Mouse (Mus musculus) ES-Bruce4 (cell line): ENCODE data around the gene Ifitm3. TPM values are rescaled to one million over a fixed set of nuclear protein-coding genes. Genes with fewer than 3 reads are reported as not detected.

ENCODE experiments used
- H3K27ac ChIP-seq: 2 replicates; pipeline ENCODE4 v1.5.1; 2012; ENCODE audit warnings: low read length, inconsistent platforms; ENCODE audit not compliant: insufficient read depth
- H3K27me3 ChIP-seq: 2 replicates; pipeline ENCODE4 v1.6.1; 2012; ENCODE audit warnings: mild to moderate bottlenecking, low read length, inconsistent platforms; ENCODE audit not compliant: control insufficient read depth, poor library complexity, insufficient read depth, severe bottlenecking
- H3K36me3 ChIP-seq: 2 replicates; pipeline ENCODE4 v1.6.1; 2012; ENCODE audit warnings: inconsistent platforms, mild to moderate bottlenecking, low read length, moderate library complexity; ENCODE audit not compliant: control insufficient read depth, poor library complexity, insufficient read depth, severe bottlenecking
- H3K4me1 ChIP-seq: one replicate; pipeline ENCODE4 v1.8.1; 2011; ENCODE audit warnings: low read length; ENCODE audit not compliant: control insufficient read depth, insufficient read depth
- H3K4me3 ChIP-seq: 2 replicates; pipeline ENCODE4 v1.5.1; 2011; ENCODE audit warnings: low read depth, mild to moderate bottlenecking, low read length
- H3K9ac ChIP-seq: 2 replicates; pipeline ENCODE4 v1.6.1; 2012; ENCODE audit warnings: low read depth, mild to moderate bottlenecking, inconsistent platforms; ENCODE audit not compliant: poor library complexity, severe bottlenecking
- H3K9me3 ChIP-seq: replicated peaks from 2 replicates; pipeline ENCODE4 v1.6.1; 2012; ENCODE audit warnings: mild to moderate bottlenecking, low read length, inconsistent platforms; ENCODE audit not compliant: control insufficient read depth, poor library complexity, insufficient read depth, severe bottlenecking
- CTCF ChIP-seq: IDR thresholded peaks from one replicate; pipeline ENCODE4 v1.8.1; 2011; ENCODE audit warnings: low read depth, low read length
- EP300 ChIP-seq: IDR thresholded peaks from 2 replicates; pipeline ENCODE4 v1.6.1; 2011; ENCODE audit warnings: low read depth, low read length; ENCODE audit not compliant: insufficient read depth
- POLR2A ChIP-seq: IDR thresholded peaks from one replicate; pipeline ENCODE4 v1.8.1; 2011; ENCODE audit warnings: low read length; ENCODE audit not compliant: insufficient read depth
- polyA plus RNA-seq: library from polyadenylated mRNA; stranded (reverse); fragments of >200 nt; gene quantifications from 2 replicates; pipeline ENCODE4 v1.2.4, GENCODE M21; 2011; ENCODE audit warnings: low read depth; ENCODE audit not compliant: missing spikeins, insufficient read depth, insufficient read length

The Ifitm3 gene
- polyA plus RNA-seq, 1 experiment, result 410 TPM

DNA sequence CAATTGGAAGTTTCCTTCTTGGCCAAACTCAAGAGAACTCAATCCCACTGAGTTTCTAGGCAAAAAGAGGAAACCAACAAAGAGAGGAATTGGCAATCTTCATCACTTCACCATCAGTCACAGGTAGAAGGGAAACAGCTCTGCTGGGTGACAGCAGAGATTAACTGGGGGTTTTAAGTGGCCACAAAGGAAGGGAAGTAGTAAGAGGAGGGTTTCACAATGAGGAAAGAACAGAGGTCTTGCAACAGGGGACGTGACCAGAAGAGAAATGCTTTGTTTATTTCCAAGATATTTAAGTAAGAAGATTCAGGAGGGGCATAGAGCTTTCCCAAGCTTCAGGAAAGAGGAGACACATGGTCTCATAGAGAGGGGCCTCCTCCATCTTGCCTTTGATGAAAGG, 12.8 kb downstream of the Ifitm3 start:
- Histone ChIP-seq H3K9ac (no peak overlapping the region), H3K9me3 (no peaks in the 10 kb centered on the region), H3K27ac (no peak overlapping the region), H3K4me1 (no peaks in the 10 kb centered on the region), H3K36me3 (no peaks in the 10 kb centered on the region), H3K27me3 (no peaks in the 10 kb centered on the region), H3K4me3 (no peak overlapping the region)
- TF ChIP-seq POLR2A, result no peak
- no peak for TF ChIP-seq EP300
- no peak for TF ChIP-seq CTCF

DNA sequence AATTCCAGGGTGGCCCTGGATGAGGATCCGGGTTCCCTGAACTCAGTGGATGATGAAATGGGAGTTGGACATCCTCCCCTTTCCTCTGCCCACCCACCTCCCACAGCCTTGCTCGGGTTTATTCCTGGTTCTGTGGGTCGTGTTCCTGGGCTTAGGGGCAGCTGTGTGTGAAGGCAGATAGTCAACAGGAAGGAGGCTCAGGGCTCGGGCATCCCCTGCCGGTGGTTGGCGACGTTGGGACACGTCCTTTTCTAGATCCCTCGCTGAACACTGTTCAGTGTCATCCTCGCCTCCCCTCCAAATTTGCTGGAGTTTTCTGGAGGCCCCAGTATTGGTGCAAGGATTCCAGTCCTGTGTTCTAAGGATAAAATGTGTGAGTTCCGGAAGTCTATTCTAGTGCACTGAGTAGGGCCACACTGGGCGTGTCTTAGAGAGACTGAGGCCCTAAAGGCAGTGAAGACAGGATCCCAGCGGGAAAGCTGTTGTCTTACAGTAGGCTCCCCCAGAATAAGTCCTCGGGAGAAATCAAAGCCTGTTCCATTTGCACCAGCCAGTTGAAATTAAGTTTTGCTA, 19.4 kb downstream of the Ifitm3 start:
- H3K4me1 ChIP-seq, result peaks cover 13% of the 10 kb centered on the region
- H3K36me3 ChIP-seq, result no peaks in the 10 kb centered on the region
- H3K27me3 ChIP-seq, result no peaks in the 10 kb centered on the region
- 0 out of 2 replicates have a peak overlapping the region, but pooled peaks have one; percentile 18 for H3K27ac ChIP-seq
- H3K9me3 ChIP-seq, result no peaks in the 10 kb centered on the region
- no peak overlapping the region for H3K9ac ChIP-seq
- no peak for TF ChIP-seq CTCF
- TF ChIP-seq POLR2A, result no peak
- no peak for TF ChIP-seq EP300
- H3K4me3 ChIP-seq, result no peak overlapping the region

- Histone ChIP-seq H3K4me3 (no peak overlapping the region), H3K27me3 (no peaks in the 10 kb centered on the region), H3K9ac (no peak overlapping the region), H3K36me3 (no peaks in the 10 kb centered on the region), H3K4me1 (peaks cover 13% of the 10 kb centered on the region), H3K27ac (0 out of 2 replicates have a peak overlapping the region, but pooled peaks have one; percentile 18), H3K9me3 (no peaks in the 10 kb centered on the region)
- TF ChIP-seq CTCF (no peak), EP300 (no peak), POLR2A (no peak)
Observed at GRCm38 (mm10) chr7:140990622-140991021, 19.9 kb downstream of the Ifitm3 start.

DNA sequence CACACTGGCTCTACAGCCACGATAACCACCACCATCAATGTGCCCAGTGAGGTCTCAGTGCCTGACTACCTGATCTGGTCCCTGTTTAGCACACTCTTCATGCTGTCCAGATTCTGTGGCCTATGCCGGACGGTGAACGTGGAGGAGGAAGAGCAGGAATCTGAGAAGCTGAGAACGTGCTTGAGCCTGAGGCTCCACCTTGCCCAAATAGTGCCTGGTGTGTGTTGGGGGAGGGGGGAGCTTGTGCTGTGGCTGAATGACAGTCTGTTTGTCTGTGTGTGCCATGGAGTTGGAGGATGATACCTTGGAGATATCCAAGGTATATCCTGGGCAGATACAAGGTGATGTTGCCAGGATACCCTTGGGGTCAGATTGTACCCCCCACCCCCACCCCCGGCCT, 20.4 kb downstream of the Ifitm3 start:
- Histone ChIP-seq H3K4me1 (peaks cover 13% of the 10 kb centered on the region), H3K9me3 (no peaks in the 10 kb centered on the region), H3K9ac (no peak overlapping the region), H3K4me3 (peak overlapping the region; percentile 3; the same call in 1 of the 2 replicates), H3K36me3 (no peaks in the 10 kb centered on the region), H3K27ac (peak overlapping the region; percentile 2; the same call in 1 of the 2 replicates), H3K27me3 (no peaks in the 10 kb centered on the region)
- TF ChIP-seq EP300, result no peak
- TF ChIP-seq CTCF, result no peak
- no peak for TF ChIP-seq POLR2A

GRCm38 (mm10) chr7:140989022-140989421, 21.5 kb downstream of the Ifitm3 start:
- no peak overlapping the region; the same call in 1 of the 2 replicates for H3K9ac ChIP-seq
- H3K4me1 ChIP-seq, result peaks cover 13% of the 10 kb centered on the region
- H3K27me3 ChIP-seq, result no peaks in the 10 kb centered on the region
- H3K36me3 ChIP-seq, result no peaks in the 10 kb centered on the region
- no peaks in the 10 kb centered on the region for H3K9me3 ChIP-seq
- TF ChIP-seq EP300 (no peak), POLR2A (no peak), CTCF (no peak)
- H3K27ac ChIP-seq, result no peak overlapping the region; the same call in 1 of the 2 replicates
- H3K4me3 ChIP-seq, result no peak overlapping the region

GRCm38 (mm10) chr7:140987182-140988138, 23.1 kb downstream of the Ifitm3 start:
- H3K9ac ChIP-seq, result no peak overlapping the region
- H3K9me3 ChIP-seq, result no peaks in the 10 kb centered on the region
- TF ChIP-seq POLR2A, result no peak
- no peak for TF ChIP-seq EP300
- TF ChIP-seq CTCF, result no peak
- H3K27me3 ChIP-seq, result no peaks in the 10 kb centered on the region
- H3K27ac ChIP-seq, result peak overlapping the region; percentile 33; the same call in 1 of the 2 replicates
- no peaks in the 10 kb centered on the region for H3K36me3 ChIP-seq
- H3K4me1 ChIP-seq, result peaks cover 13% of the 10 kb centered on the region
- H3K4me3 ChIP-seq, result no peak overlapping the region
